Mouse (Mus musculus) cortical plate, adult 2 months (tissue): ENCODE data around the gene Asb5. TPM values are rescaled to one million over a fixed set of nuclear protein-coding genes. Genes with fewer than 3 reads are reported as not detected.

Experiments used
- H3K27ac ChIP-seq: fragments of 200-500 bp; 2 replicates; pipeline ENCODE4 v1.5.1; 2012; ENCODE audit warnings: low read length, control low read depth, inconsistent platforms; ENCODE audit not compliant: insufficient read depth
- H3K4me1 ChIP-seq: fragments of 200-500 bp; 2 replicates; pipeline ENCODE4 v1.6.1; 2011; ENCODE audit warnings: low read length; ENCODE audit not compliant: control insufficient read depth, insufficient read depth
- H3K4me3 ChIP-seq: fragments of 200-500 bp; 2 replicates; pipeline ENCODE4 v1.5.1; 2011; ENCODE audit warnings: mild to moderate bottlenecking, low read length, control low read depth; ENCODE audit not compliant: insufficient read depth
- CTCF ChIP-seq: fragments of 200-500 bp; IDR thresholded peaks from 2 replicates; pipeline ENCODE4 v1.5.1; 2011; ENCODE audit warnings: mild to moderate bottlenecking, control low read depth, low read length; ENCODE audit not compliant: insufficient read depth; ENCODE audit errors: extremely low read depth
- POLR2A ChIP-seq: fragments of 200-500 bp; IDR thresholded peaks from 2 replicates; pipeline ENCODE4 v1.6.1; 2011; ENCODE audit warnings: mild to moderate bottlenecking, low read length, control low read depth; ENCODE audit not compliant: insufficient read depth; ENCODE audit errors: extremely low read depth
- polyA plus RNA-seq: library from polyadenylated mRNA; depleted of rRNA; stranded (reverse); fragments of >200 nt; gene quantifications from 2 replicates; pipeline ENCODE4 v1.2.3, GENCODE M21; 2012

The Asb5 gene
- polyA plus RNA-seq, 1 experiment = 2.5 TPM

GRCm38 (mm10) chr8:54528571-54528970 lies 809 bp upstream of the Asb5 start:
- H3K27ac ChIP-seq = no peak overlapping the region

GRCm38 (mm10) chr8:54535172-54535571 lies 5.8 kb downstream of the Asb5 start:
- Histone ChIP-seq H3K4me3 (no peak overlapping the region), H3K27ac (no peak overlapping the region), H3K4me1 (no peaks in the 10 kb centered on the region)
- TF ChIP-seq CTCF (no peak), POLR2A (no peak)

More at GRCm38 (mm10) chr8:54528571-54528970, 809 bp upstream of the Asb5 start:
- no peak for TF ChIP-seq CTCF
- no peak for TF ChIP-seq POLR2A
- H3K4me3 ChIP-seq = peak overlapping the region; percentile 92; the same call in 1 of the 2 replicates
- peaks cover 4% of the 10 kb centered on the region; the same call in 1 of the 2 replicates for H3K4me1 ChIP-seq

GRCm38 (mm10) chr8:54537285-54537684 lies 7.9 kb downstream of the Asb5 start:
- TF ChIP-seq POLR2A = no peak
- TF ChIP-seq CTCF = no peak
- Histone ChIP-seq H3K27ac (no peak overlapping the region), H3K4me3 (no peak overlapping the region), H3K4me1 (no peaks in the 10 kb centered on the region)

DNA sequence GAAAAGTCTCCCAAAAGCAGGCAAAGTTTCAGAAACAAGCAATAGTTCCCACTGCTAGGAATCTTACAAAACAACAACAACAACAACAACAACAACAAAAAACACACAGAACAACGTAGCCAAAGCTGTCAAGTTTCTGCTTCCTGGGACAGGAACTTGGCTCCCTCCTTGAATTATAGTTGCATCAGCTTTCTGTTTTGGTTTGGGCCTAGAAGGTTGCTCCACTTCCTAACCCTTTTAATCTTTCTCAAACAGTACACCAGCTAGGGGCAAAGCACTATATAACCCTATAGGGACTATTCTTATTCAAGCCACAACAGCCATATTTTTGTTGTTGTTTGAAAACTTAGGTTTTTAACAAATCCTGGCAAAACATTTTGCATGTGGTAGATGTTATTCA lies 12.0 kb downstream of the Asb5 start:
- H3K4me3 ChIP-seq = no peak overlapping the region
- no peaks in the 10 kb centered on the region for H3K4me1 ChIP-seq
- TF ChIP-seq CTCF (no peak), POLR2A (no peak)
- no peak overlapping the region for H3K27ac ChIP-seq

GRCm38 (mm10) chr8:54548383-54548782 lies 19.0 kb downstream of the Asb5 start:
- H3K4me3 ChIP-seq = no peak overlapping the region
- H3K27ac ChIP-seq = no peak overlapping the region
- no peaks in the 10 kb centered on the region for H3K4me1 ChIP-seq
- TF ChIP-seq POLR2A = no peak
- TF ChIP-seq CTCF = no peak

GRCm38 (mm10) chr8:54550026-54550574 lies 20.7 kb downstream of the Asb5 start:
- no peak overlapping the region for H3K4me3 ChIP-seq
- no peak for TF ChIP-seq POLR2A
- no peak for TF ChIP-seq CTCF
- H3K4me1 ChIP-seq = no peaks in the 10 kb centered on the region; the same call in 1 of the 2 replicates
- H3K27ac ChIP-seq = no peak overlapping the region

GRCm38 (mm10) chr8:54554921-54555320 lies 25.5 kb downstream of the Asb5 start:
- no peak overlapping the region for H3K27ac ChIP-seq
- TF ChIP-seq CTCF = no peak
- no peak for TF ChIP-seq POLR2A
- H3K4me1 ChIP-seq = no peaks in the 10 kb centered on the region; the same call in 1 of the 2 replicates
- H3K4me3 ChIP-seq = no peak overlapping the region

GRCm38 (mm10) chr8:54562137-54562536 lies 32.8 kb downstream of the Asb5 start:
- TF ChIP-seq CTCF = no peak
- TF ChIP-seq POLR2A = no peak
- Histone ChIP-seq H3K27ac (no peak overlapping the region), H3K4me1 (no peaks in the 10 kb centered on the region), H3K4me3 (no peak overlapping the region)

GRCm38 (mm10) chr8:54565181-54565580 lies 35.8 kb downstream of the Asb5 start:
- Histone ChIP-seq H3K4me1 (no peaks in the 10 kb centered on the region), H3K4me3 (no peak overlapping the region), H3K27ac (no peak overlapping the region)
- TF ChIP-seq CTCF (no peak), POLR2A (no peak)

GRCm38 (mm10) chr8:54565603-54566260 lies 36.4 kb downstream of the Asb5 start:
- TF ChIP-seq POLR2A = no peak
- TF ChIP-seq CTCF = no peak
- no peak overlapping the region for H3K27ac ChIP-seq
- no peak overlapping the region for H3K4me3 ChIP-seq
- no peaks in the 10 kb centered on the region for H3K4me1 ChIP-seq

- TF ChIP-seq POLR2A (no peak), CTCF (no peak)
- no peak overlapping the region for H3K27ac ChIP-seq
- H3K4me1 ChIP-seq = no peaks in the 10 kb centered on the region; the same call in 1 of the 2 replicates
- no peak overlapping the region for H3K4me3 ChIP-seq
Observed at GRCm38 (mm10) chr8:54567168-54567567, 37.8 kb downstream of the Asb5 start.
